Mouse (Mus musculus) layer of hippocampus, postnatal 10 days (tissue): ENCODE results near the gene Cep131. TPM values are rescaled to one million over a fixed set of nuclear protein-coding genes. Genes with fewer than 3 reads are reported as not detected.

Experiments
- DNase-seq, 2 experiments: peaks; one replicate each; pipeline ENCODE4 v3.0.0; 2021; ENCODE audit warnings: low spot score in 2 of 2
- total RNA-seq, 2 experiments: library from RNA; stranded (reverse); gene quantifications; 2 replicates each; pipeline ENCODE4 v1.2.3; 2021

Cep131 gene
- total RNA-seq, 2 experiments from 2014 or later, result 44.3 to 53.4 TPM

GRCm38 (mm10) chr11:120052274-120052673 is 34.4 kb downstream of the Cep131 start:
- no peak for DNase-seq

GRCm38 (mm10) chr11:120051124-120051811 is 35.4 kb downstream of the Cep131 start:
- DNase-seq, result peak in 1 of 2 experiments; percentile 46

GRCm38 (mm10) chr11:120049067-120049466 is 37.6 kb downstream of the Cep131 start:
- no peak for DNase-seq

GRCm38 (mm10) chr11:120048252-120048556 is 38.4 kb downstream of the Cep131 start:
- peak; percentile 65 to 77 for DNase-seq

- peak in 1 of 2 experiments; percentile 57 for DNase-seq
Measured at GRCm38 (mm10) chr11:120047531-120048251, 38.9 kb downstream of the Cep131 start.

- DNase-seq, result peak; percentile 59 to 60
Measured at GRCm38 (mm10) chr11:120046553-120047191, 40.0 kb downstream of the Cep131 start, which contains the start of gene Aatk. Gene Aatk (minus strand): TSS chr11:120047167.

- peak; percentile 54 to 68 for DNase-seq
Measured at GRCm38 (mm10) chr11:120045839-120046552, 40.6 kb downstream of the Cep131 start.

GRCm38 (mm10) chr11:120045341-120045740 is 41.3 kb downstream of the Cep131 start:
- DNase-seq, result no peak

- DNase-seq, result no peak
Measured at GRCm38 (mm10) chr11:120042141-120042838, 44.3 kb downstream of the Cep131 start.

GRCm38 (mm10) chr11:120041191-120042123 is 45.2 kb downstream of the Cep131 start:
- no peak for DNase-seq

GRCm38 (mm10) chr11:120040440-120040839 is 46.2 kb downstream of the Cep131 start:
- DNase-seq, result no peak

GRCm38 (mm10) chr11:120039581-120039980 is 47.0 kb downstream of the Cep131 start:
- no peak for DNase-seq

- DNase-seq, result no peak
Measured at GRCm38 (mm10) chr11:120034762-120035161, 51.9 kb downstream of the Cep131 start.

GRCm38 (mm10) chr11:120034306-120034705 is 52.3 kb downstream of the Cep131 start:
- no peak for DNase-seq

- DNase-seq, result no peak
Measured at GRCm38 (mm10) chr11:120033473-120033872, 53.2 kb downstream of the Cep131 start.

- no peak for DNase-seq
Measured at GRCm38 (mm10) chr11:120032052-120032451, 54.6 kb downstream of the Cep131 start.

GRCm38 (mm10) chr11:120030145-120030901 is 56.3 kb downstream of the Cep131 start:
- DNase-seq, result peak; percentile 64 to 70

GRCm38 (mm10) chr11:120029431-120030144 is 57.0 kb downstream of the Cep131 start:
- no peak for DNase-seq
